Mouse (Mus musculus) adrenal gland, postnatal 10 days (tissue): ENCODE data around the gene Asap3. TPM values are rescaled to one million over a fixed set of nuclear protein-coding genes. Genes with fewer than 3 reads are reported as not detected.

Experiments used
- DNase-seq: peaks from one replicate; pipeline ENCODE4 v3.0.0; 2021; ENCODE audit warnings: mixed read lengths
- total RNA-seq, 2 experiments: library from RNA; stranded (reverse); gene quantifications; 2 replicates each; pipeline ENCODE4 v1.2.3; 2021

Gene Asap3
- total RNA-seq, 2 experiments from 2014 or later, result 5.0 to 7.9 TPM

- DNase-seq, result peak; percentile 63
Observed at GRCm38 (mm10) chr4:136249780-136250179, 43.6 kb downstream of the Asap3 start.

GRCm38 (mm10) chr4:136255919-136256318 lies 49.8 kb downstream of the Asap3 start:
- no peak for DNase-seq

- DNase-seq, result no peak
Observed at GRCm38 (mm10) chr4:136256696-136257095, 50.5 kb downstream of the Asap3 start.

GRCm38 (mm10) chr4:136259916-136260315 lies 53.8 kb downstream of the Asap3 start:
- DNase-seq, result no peak

- DNase-seq, result peak; percentile 91
Observed at GRCm38 (mm10) chr4:136260491-136261180, 54.5 kb downstream of the Asap3 start.

- no peak for DNase-seq
Observed at GRCm38 (mm10) chr4:136261912-136262311, 55.7 kb downstream of the Asap3 start.

GRCm38 (mm10) chr4:136263555-136263954 lies 57.4 kb downstream of the Asap3 start:
- DNase-seq, result no peak

- DNase-seq, result no peak
Observed at GRCm38 (mm10) chr4:136266716-136267343, 60.7 kb downstream of the Asap3 start.

GRCm38 (mm10) chr4:136268912-136269311 lies 62.7 kb downstream of the Asap3 start:
- DNase-seq, result no peak

- DNase-seq, result no peak
Observed at GRCm38 (mm10) chr4:136270648-136271047, 64.5 kb downstream of the Asap3 start.

- DNase-seq, result no peak
Observed at GRCm38 (mm10) chr4:136281097-136281496, 74.9 kb downstream of the Asap3 start.

GRCm38 (mm10) chr4:136281611-136282010 lies 75.4 kb downstream of the Asap3 start:
- DNase-seq, result no peak

- peak; percentile 38 for DNase-seq
Observed at GRCm38 (mm10) chr4:136282621-136283480, 76.7 kb downstream of the Asap3 start.

- no peak for DNase-seq
Observed at GRCm38 (mm10) chr4:136283783-136284182, 77.6 kb downstream of the Asap3 start.

GRCm38 (mm10) chr4:136284455-136284854 lies 78.3 kb downstream of the Asap3 start, which contains the start of gene Zfp46:
TSS of gene Zfp46 (plus strand) at chr4:136284683.
- peak; percentile 83 for DNase-seq

GRCm38 (mm10) chr4:136284891-136285290 lies 78.7 kb downstream of the Asap3 start:
- peak; percentile 26 for DNase-seq

- peak; percentile 94 for DNase-seq
Observed at GRCm38 (mm10) chr4:136285348-136285810, 79.2 kb downstream of the Asap3 start.

- DNase-seq, result peak; percentile 96
Observed at GRCm38 (mm10) chr4:136285811-136286371, 79.7 kb downstream of the Asap3 start.

- DNase-seq, result no peak
Observed at GRCm38 (mm10) chr4:136289918-136290780, 84.0 kb downstream of the Asap3 start.

GRCm38 (mm10) chr4:136290781-136291595 lies 84.8 kb downstream of the Asap3 start:
- DNase-seq, result no peak
